Mouse (Mus musculus) neutrophil, adult 5-6 weeks (primary cell): Measurements from ENCODE around the gene Fkbp3. TPM values are rescaled to one million over a fixed set of nuclear protein-coding genes. Genes with fewer than 3 reads are reported as not detected.
"Not testable (repeated sequence)": the region's sequence is repeated elsewhere in the genome, so short reads cannot be mapped to it uniquely, and the experiment has no call there.

Source experiments
- ATAC-seq: fragments of 151-379, 151-347 bp; 2 replicates; pipeline ENCODE4 v1.8.0; 2017; ENCODE audit warnings: mild to moderate bottlenecking, moderate TSS enrichment; ENCODE audit not compliant: insufficient number of reproducible peaks, poor library complexity, low FRiP score, severe bottlenecking; ENCODE audit errors: extremely low read depth
- total RNA-seq: library from RNA; stranded (forward); fragments of 200-1000 nt; gene quantifications from 2 replicates; pipeline ENCODE4 v1.2.3, GENCODE M21; 2017

Fkbp3 gene
- 100 and 114 TPM in 2 replicates for total RNA-seq

DNA sequence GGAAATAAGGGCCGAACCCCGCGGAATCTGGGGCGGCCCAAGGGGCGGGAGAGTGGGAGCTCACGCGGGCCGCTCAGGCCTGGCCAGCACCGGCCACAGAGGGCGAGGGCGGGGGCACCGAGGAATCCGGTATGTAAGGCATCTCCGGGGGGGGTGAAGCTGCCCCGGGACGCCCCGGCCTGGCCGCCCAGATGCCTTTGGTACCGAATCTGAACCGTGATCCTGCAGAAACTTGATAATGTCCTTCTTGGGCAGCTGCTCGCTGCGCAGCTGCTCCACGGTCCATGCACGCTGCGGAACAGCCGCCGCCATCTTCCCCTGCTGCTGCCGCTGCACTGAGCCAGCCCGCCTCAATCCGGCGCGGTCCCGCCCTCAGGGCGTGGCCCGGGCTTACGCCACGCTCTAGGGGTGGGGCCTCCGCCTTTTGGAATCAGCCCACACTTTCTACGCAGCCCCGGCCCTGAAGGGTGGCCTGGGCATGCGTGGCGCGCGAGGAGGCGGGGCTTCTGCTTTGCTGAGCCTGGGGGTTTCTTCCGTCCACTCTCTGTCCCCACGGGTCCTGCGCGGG is at the start of gene Fkbp3:
Fkbp3 (minus strand) TSS at position 397 of the 568 bp plus-strand sequence.
- peak; percentile 91 for ATAC-seq

DNA sequence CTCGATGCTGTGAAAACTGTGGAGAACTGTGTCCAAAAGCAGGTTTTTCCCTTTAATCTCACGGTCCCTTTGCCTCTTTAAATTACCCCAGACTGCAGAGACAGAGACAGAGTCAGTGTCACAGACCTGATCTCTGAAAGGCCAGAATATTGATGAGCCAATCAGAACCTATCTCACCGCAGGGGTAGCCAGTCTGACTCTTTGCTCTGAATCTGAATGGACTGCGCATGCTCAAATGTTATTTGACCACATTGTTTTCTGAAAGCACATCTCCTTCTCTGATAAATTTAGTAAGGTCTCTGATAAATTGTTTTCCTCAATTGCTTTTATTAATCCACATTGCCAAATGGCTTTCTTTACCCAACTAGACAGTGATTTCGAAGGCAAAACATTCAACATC is 45.6 kb upstream of the Fkbp3 start:
- ATAC-seq: no peak

DNA sequence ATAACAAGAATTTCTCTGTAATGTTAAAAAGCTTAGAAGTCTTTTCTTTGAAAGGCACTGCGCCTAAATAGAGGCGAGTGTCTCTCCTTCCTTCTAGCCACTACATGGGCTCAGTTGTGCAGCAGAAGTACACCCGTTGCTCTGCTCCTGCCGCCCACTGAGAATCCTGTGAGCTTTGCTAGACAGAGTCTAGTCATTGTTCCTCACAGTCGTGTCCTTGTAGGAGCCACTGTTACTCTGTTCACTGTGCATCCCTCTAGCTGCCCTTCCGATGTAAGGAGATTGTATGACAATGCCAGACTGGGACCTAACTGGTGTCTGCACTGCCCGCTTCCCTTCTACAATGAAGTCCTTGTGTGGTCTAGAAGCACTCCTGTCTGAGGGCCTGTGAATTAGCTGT is 45.2 kb upstream of the Fkbp3 start:
- ATAC-seq: no peak

DNA sequence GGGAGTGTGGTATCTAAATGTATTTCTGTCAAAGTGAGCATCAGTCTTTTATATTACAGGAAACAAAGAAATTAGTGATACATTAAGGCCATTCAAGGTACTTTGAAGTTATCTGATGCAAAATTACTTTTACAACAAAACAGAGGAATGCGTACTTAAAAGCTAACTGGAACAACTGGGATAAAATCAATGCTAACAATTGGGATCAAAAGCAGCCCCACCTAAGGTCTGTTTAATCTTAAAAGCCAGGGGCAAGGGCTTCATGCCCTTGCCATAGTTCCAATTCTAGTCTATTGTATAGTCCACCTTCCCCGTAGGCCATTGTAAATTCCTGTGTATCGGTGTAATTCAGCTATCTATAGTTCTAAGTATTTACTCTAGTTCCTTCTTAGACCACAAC is 41.2 kb upstream of the Fkbp3 start:
- not testable (repeated sequence) for ATAC-seq

DNA sequence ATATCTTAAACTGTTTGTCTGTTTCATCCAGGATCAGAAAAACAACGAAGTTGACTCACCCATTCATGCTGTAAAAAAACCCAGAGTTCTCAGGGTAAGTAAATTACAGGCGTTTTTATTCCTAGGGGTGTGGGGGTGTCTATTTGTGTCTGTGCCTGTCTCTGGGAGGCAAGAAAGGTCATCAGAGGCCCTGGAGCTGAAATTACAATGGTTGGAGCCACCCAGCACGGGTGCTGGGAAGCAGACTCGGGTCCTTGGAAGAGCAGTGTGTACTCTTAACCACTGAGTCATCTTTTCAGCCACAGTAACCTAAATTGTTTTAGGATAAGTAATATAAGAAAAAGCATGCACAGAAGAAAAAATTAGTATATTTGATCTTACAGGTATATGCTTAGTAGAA is 40.1 kb upstream of the Fkbp3 start:
- no peak for ATAC-seq

DNA sequence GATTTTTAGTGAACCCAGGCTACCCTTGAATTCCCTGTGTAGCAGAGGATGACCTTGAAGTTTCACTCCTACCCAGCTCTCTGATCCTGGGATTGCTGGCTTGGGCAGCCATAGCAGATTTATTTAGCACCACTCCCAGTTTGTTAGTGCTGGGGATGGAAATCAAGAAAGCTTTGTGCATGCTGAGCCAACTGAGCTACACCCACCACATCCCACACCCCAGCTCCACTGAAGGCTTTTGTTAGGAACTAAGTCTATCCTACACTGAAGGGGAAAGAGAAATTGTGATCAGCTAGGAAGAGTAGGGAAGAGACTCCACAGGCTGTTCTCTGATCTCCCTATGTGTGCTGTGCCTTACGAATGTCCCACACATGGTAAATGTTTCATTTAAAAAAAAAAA is 39.0 kb upstream of the Fkbp3 start:
- no peak for ATAC-seq

DNA sequence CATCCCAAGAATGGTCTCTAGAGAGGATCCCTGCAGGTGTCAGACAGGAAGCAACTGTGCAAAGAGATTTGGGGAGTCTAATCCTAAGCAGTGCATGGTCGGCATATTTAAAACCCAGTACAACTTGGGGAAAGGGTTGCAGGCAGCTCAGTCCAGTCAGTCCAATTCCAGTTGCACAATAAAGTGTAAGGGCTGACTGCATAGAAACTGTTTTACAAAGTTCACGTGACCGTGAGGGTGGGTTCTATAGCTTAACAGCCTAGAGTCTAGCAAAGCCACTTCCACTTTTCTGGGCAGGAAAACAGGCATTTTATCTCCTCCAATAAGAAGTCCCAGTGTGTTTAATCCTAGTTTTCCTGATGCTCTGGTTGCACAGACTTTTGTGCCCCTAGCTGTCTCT is 37.7 kb upstream of the Fkbp3 start:
- ATAC-seq: no peak

DNA sequence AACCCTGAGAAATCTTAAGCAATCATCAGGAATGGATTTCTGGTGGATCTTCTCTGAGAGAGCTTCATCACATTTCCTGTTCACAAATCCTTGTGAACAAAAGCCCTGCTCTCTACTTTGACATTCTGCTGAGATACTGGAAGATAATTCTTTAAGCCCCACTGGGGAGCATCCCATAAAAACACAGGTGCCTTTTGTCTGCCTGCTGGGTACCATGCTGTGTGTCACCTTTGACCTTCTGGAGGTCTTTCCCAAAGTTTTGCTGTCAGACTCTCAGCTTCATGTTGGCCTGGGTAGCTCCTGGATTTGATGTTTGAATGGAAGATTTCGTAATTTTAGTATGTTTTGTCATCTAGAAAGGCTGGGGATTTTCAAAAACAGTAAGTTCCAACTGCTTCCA is 34.9 kb upstream of the Fkbp3 start:
- ATAC-seq: no peak

DNA sequence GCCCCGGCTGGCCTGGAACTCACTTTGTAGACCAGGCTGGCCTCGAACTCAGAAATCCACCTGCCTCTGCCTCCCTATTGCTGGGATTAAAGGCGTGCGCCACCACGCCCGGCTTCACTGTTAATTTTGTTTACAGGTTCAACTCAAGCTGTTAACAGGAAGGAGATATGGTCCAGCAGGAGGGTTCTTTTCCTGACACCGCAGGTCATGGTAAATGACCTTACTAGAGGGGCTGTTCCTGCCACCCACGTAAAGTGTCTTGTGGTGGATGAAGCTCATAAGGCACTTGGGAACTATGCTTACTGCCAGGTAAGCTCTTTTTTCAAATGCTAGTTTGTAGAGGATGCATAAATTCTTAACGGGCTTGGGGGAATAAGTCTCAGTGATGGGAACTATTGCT is 3.1 kb upstream of the Fkbp3 start:
- ATAC-seq: no peak

DNA sequence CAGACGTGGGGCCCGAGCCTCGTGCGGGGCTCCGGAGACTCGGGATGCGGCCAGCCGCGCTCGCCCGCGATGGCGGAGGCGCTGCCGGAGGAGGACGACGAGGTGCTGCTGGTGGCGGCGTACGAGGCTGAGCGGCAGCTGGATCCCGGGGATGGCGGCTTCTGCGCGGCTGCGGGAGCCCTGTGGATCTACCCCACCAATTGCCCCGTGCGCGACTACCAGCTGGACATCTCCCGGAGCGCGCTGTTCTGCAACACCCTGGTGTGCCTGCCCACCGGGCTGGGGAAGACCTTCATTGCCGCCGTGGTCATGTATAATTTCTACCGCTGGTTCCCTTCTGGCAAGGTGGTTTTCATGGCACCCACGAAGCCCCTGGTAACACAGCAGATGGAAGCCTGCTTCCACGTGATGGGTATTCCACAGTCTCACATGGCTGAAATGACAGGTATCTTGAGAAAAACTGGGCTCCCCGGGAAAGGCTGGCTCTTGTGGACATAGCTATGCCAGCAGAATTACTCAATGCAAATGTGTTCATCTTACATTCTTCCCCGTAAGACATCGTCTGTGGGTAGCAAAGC is 2.0 kb upstream of the Fkbp3 start:
- no peak for ATAC-seq

DNA sequence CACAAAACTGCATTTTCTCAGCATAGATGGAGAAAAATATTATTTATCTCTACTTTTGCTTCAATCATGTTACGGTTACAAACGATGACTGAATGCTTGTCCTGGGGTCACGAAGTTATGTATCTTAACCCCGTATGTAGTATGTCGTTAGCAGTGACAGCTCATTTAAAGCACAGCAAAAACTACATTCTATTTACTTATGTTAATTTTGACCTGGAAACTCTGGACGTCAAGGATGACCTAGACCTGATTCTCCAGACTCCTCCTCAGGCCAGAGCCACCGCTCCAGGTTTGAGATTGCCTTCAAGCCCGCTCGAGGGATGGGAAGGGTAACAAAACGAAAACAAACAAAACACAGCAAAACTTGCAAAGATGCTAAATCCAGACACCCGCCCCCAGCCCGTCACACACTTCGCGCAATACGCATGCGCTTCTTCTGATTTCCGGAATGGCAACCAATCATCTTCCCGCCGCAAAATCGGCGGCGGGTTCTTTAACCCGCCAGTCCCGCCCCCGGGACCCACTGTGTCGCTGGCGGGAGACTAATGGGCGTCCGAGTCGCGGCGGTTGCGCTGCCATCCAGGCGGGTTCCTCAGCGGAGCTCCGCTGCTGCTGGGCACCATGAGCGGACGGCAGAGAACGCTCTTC is 1.4 kb upstream of the Fkbp3 start, which contains the start of gene Fancm:
Fancm (plus strand) TSS at position 519 of the 648 bp plus-strand sequence.
- ATAC-seq: peak; percentile 74

DNA sequence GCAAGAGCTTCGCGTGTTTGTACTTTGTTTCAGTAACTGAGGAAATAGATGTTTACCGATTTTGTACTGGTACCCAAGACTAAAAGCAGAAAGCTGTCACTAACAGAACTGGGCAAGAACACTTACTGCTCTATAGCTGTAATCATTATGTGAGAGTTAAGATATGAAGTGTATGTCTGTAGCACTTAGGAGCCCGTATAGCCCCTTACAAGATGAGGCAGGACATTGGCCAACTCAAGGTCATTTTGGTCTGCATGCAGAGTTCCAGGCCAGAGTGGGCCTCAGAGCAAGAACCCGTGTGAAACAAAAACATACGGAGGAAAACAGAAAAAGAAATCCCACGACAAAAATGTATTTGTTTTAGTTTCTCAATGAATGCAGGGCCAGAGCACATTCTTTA is 844 bp upstream of the Fkbp3 start:
- no peak for ATAC-seq

DNA sequence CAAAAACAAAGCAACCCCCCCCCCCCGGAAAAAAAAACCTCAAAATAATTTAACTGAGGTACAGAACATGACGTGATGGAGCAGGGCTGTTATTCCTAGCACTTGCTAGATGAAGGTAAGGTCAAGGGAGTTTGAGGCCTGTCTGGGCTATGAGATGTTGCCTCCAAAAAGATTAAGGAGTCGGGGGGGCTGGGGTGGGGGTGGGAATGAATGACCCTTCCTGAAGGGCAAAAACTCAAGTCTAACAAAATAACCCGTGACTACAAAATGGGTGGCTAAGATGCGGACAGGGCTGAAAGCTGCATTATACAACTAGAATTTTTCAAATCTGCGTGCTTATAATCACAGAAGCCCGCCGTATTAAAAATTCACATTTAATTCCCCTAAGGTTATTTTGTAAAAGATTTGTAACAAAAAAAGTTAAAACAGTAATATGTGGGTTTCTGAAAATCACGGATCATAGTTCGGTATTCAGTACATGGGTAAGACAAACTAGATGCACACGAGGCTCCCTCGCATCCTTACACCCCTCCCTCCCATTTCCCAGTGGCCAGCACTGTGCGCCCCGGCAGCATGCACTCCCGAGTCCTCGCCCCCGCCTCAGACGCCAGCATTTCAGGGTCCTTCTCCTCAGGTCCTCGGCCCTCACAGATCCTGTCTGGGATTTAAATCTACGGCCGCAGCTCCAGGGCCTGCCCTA is 746 bp downstream of the Fkbp3 start:
- ATAC-seq: no peak

DNA sequence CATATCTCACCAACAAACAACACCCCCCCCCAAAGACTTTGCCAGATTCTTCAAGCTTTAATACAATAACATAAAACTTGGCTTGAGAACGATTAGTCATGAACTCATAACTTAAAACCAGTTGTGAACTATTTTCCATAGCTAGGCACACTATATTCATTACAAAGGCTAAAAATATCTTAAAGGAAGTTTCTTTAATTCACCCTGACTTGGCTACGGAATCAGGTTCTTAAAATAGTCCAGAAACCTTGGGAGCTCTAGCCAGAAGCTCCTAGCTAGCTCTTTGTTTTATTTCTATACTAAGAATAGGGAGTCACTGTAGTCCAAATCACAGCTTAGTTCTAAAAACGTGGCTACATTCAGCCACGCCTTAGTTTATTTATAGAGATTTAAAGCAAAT is 5.4 kb downstream of the Fkbp3 start:
- ATAC-seq: no peak

DNA sequence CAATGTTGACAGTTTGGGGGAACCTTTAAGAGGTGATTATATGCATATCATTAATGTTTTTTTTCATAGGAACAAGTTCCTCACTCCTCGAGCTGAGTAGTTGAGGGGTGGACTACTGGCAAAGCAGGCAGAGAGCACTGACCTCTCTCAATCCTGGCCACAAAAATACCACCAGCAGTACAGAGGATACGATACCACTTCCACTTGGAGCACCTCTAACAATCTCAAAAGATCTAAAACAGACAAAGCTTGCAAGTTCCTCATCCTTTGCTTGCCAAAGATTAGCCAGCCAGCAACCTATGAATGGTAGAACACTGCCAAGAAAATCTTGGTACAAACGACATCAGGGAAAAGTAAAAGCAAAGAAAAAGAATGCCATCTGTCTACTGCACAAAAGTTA is 7.6 kb downstream of the Fkbp3 start:
- no peak for ATAC-seq

DNA sequence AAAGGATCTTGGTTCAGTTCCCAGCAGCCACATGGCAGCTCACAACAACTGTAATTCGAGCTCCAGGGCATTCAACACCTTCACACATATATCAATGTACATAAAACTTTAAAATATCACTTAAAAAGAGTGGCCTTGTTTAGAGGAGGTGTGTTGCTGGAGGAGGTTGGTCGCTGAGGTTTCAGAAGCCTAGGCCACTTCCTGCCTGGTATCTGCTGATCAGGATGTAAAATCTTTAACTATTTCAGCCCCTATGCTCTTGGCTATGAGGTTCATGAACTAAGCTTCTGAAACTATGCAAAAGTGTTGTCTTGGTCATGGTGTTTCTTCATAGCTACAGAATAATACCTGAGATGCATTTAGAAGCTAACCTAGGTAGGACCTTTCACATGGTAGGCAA is 8.6 kb downstream of the Fkbp3 start:
- ATAC-seq: peak; percentile 86; the same call in 1 of the 2 replicates

DNA sequence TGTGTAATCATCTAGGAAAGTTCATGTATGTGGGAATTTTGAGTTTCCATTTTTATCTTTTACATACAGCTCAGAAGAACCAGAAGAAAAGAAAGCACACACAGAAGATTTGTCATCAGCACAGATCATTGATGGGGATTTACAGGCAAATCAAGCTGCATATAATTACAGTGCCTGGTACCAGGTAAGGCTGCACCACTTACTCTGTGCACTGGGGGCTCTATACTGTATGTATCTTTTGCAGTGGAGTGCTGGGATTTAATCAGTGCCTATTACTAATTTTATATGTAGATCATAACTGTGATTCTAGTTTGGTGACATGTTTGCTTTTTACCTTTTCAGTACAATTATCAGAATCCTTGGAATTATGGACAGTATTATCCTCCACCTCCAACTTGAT is 12.7 kb downstream of the Fkbp3 start:
- ATAC-seq: no peak

DNA sequence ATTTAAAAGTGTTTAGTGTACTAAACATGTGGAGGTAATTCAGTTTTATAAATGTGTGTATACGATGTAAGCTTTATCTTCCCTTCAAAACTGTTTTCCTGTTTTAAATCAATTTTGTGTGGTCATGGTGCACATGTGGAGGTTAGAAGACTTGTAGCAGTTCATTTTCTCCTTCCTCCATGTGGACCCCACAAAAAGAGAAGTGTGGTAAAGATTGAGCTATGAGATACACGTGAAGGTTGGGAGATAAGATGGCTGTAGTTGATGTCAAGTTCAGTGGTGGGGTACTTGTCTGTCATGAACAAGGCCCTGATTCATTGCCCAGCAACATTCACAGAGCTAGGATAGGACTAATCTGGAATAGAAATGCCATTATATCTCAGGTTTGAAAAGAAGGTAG is 15.6 kb downstream of the Fkbp3 start:
- ATAC-seq: no peak

DNA sequence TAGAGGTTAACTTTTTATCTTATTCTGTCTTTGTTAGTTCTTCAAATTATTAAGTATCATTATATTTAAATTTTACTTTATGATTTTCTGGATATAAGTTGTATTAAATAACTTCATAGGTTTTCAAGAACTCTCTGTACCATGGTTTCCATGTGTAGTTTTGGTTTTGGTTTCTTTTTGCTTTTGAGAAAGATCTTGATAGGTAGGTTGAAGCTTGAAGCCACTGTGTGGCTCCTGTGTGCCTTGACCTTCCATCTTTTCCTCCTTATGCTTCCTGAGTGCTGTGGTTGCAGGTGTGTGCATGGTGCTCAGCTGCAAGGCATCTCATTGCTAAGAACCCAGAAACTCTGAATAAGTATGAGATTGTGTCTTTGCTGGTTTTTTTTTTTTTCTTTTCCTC is 25.0 kb downstream of the Fkbp3 start:
- ATAC-seq: no peak

DNA sequence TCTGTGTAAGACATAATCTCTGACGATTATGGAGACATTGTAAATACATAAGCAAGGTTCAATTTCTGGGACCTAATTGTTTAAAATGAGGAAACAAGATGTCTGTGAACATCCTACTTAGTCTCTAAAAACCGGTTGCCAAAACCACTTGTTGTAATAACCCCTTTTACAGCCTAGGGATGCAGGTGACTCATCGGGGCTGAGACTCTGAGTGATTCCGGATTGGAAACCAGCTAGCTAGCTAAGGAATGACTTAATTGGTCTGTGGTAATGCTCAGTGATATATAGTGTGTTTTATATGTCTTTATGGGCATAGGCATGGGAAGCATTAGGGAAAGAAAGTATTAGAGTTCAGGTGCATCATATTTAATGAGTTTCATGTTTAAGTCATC is 36.3 kb downstream of the Fkbp3 start:
- 0 out of 2 replicates have a peak, but pooled peaks have one; percentile 13 for ATAC-seq
